Mouse (Mus musculus) brain, embryonic 14.5 days (tissue): ENCODE measurements around the gene S1pr3. TPM values are rescaled to one million over a fixed set of nuclear protein-coding genes. Genes with fewer than 3 reads are reported as not detected.
A peak's percentile ranks its signal among the peaks of the same experiment; 100 is the strongest.

Source experiments
- DNase-seq: peaks from one replicate; pipeline ENCODE4 v3.0.0-alpha.2; 2011; ENCODE audit warnings: low read depth
- CTCF ChIP-seq: fragments of 200-500 bp; IDR thresholded peaks from 2 replicates; pipeline ENCODE4 v1.5.1; 2012; ENCODE audit warnings: inconsistent platforms, mild to moderate bottlenecking, moderate library complexity, borderline replicate concordance; ENCODE audit not compliant: insufficient read depth, insufficient read length; ENCODE audit errors: extremely low read depth
- POLR2A ChIP-seq: fragments of 200-500 bp; IDR thresholded peaks from 2 replicates; pipeline ENCODE4 v1.6.1; 2012; ENCODE audit warnings: mild to moderate bottlenecking, inconsistent platforms, borderline replicate concordance; ENCODE audit not compliant: poor library complexity, insufficient read depth, insufficient read length, severe bottlenecking; ENCODE audit errors: extremely low read depth
- polyA plus RNA-seq: library from polyadenylated mRNA; depleted of rRNA; stranded (reverse); fragments of >200 nt; gene quantifications from 2 replicates; pipeline ENCODE4 v1.2.3, GENCODE M21; 2012

Gene S1pr3
- polyA plus RNA-seq, 1 experiment: 12.8 TPM

- peak; percentile 79 for TF ChIP-seq CTCF
- TF ChIP-seq POLR2A: no peak
- peak; percentile 64 for DNase-seq
Measured at GRCm38 (mm10) chr13:51424647-51425046, 16.2 kb downstream of the S1pr3 start.

- TF ChIP-seq POLR2A (no peak), CTCF (no peak)
- DNase-seq: peak; percentile 75
Measured at GRCm38 (mm10) chr13:51425662-51426443, 17.4 kb downstream of the S1pr3 start.

- no peak for TF ChIP-seq POLR2A
- TF ChIP-seq CTCF: no peak
- no peak for DNase-seq
Measured at GRCm38 (mm10) chr13:51433371-51433770, 24.9 kb downstream of the S1pr3 start.

- TF ChIP-seq POLR2A (no peak), CTCF (peak; percentile 50; the same call in 1 of the 2 replicates)
- DNase-seq: peak; percentile 35
Measured at GRCm38 (mm10) chr13:51434460-51434859, 26.0 kb downstream of the S1pr3 start.

- no peak for DNase-seq
- TF ChIP-seq POLR2A (no peak), CTCF (no peak)
Measured at GRCm38 (mm10) chr13:51435146-51435545, 26.7 kb downstream of the S1pr3 start.

- DNase-seq: peak; percentile 74
- TF ChIP-seq CTCF (no peak), POLR2A (no peak)
Measured at GRCm38 (mm10) chr13:51437105-51438085, 29.0 kb downstream of the S1pr3 start.

- no peak for TF ChIP-seq CTCF
- no peak for TF ChIP-seq POLR2A
- no peak for DNase-seq
Measured at GRCm38 (mm10) chr13:51442922-51443321, 34.5 kb downstream of the S1pr3 start.

- no peak for TF ChIP-seq CTCF
- TF ChIP-seq POLR2A: no peak
- no peak for DNase-seq
Measured at GRCm38 (mm10) chr13:51446550-51446949, 38.1 kb downstream of the S1pr3 start.

- peak; percentile 60 for DNase-seq
- TF ChIP-seq POLR2A: no peak
- TF ChIP-seq CTCF: no peak
Measured at GRCm38 (mm10) chr13:51456190-51456878, 47.9 kb downstream of the S1pr3 start.

GRCm38 (mm10) chr13:51464294-51464693 is 55.9 kb downstream of the S1pr3 start:
- DNase-seq: no peak
- TF ChIP-seq POLR2A (no peak), CTCF (no peak)

GRCm38 (mm10) chr13:51466117-51466841 is 57.8 kb downstream of the S1pr3 start:
- TF ChIP-seq POLR2A (no peak), CTCF (no peak)
- DNase-seq: no peak
